Mouse (Mus musculus) forebrain, embryonic 13.5 days (tissue): ENCODE data around the gene Pcp4. TPM values are rescaled to one million over a fixed set of nuclear protein-coding genes. Genes with fewer than 3 reads are reported as not detected.
A peak's percentile ranks its signal among the peaks of the same experiment; 100 is the strongest.

Experiments used
- ATAC-seq: fragments of 200-750 bp; cut with Nextera tagmentation; 2 replicates; pipeline ENCODE4 v1.8.0; 2017
- H3K27ac ChIP-seq: fragments of 300-500 bp; sonication (generic); 2 replicates; pipeline ENCODE4 v1.5.1; 2015; ENCODE audit warnings: inconsistent platforms, mild to moderate bottlenecking, moderate library complexity
- H3K27me3 ChIP-seq: fragments of 300-500 bp; sonication (generic); 2 replicates; pipeline ENCODE4 v1.6.1; 2015; ENCODE audit warnings: mild to moderate bottlenecking, inconsistent platforms
- H3K36me3 ChIP-seq: fragments of 300-500 bp; sonication (generic); 2 replicates; pipeline ENCODE4 v1.6.1; 2015; ENCODE audit warnings: mild to moderate bottlenecking, inconsistent platforms; ENCODE audit not compliant: poor library complexity, severe bottlenecking
- H3K4me1 ChIP-seq: fragments of 300-500 bp; sonication (generic); 2 replicates; pipeline ENCODE4 v1.6.1; 2015; ENCODE audit warnings: inconsistent platforms
- H3K4me2 ChIP-seq: fragments of 300-500 bp; sonication (generic); 2 replicates; pipeline ENCODE4 v1.6.1; 2015; ENCODE audit warnings: inconsistent platforms, mild to moderate bottlenecking, moderate library complexity
- H3K4me3 ChIP-seq: fragments of 300-500 bp; sonication (generic); 2 replicates; pipeline ENCODE4 v1.5.1; 2015; ENCODE audit warnings: mild to moderate bottlenecking, inconsistent platforms
- H3K9ac ChIP-seq: fragments of 300-500 bp; sonication (generic); 2 replicates; pipeline ENCODE4 v1.6.1; 2015; ENCODE audit warnings: mild to moderate bottlenecking, inconsistent platforms
- H3K9me3 ChIP-seq: fragments of 300-500 bp; sonication (generic); replicated peaks from 2 replicates; pipeline ENCODE4 v1.6.1; 2016; ENCODE audit warnings: inconsistent platforms
- WGBS: fragments of 180-500 bp; shearing (Covaris S2); methylation state at CpG from one replicate; pipeline ENCODE4 v1.1.7; 2015; 5-methylcytosine and 5-hydroxymethylcytosine counted together
- polyA plus RNA-seq: library from polyadenylated mRNA; unstranded; fragments of >200 nt; fragmentation: Nextera tagmentation; extraction: Ambion mirVana; gene quantifications from 2 replicates; pipeline ENCODE4 v1.2.1, GENCODE M21; 2015

Gene Pcp4
- polyA plus RNA-seq, 1 experiment from 2014 or later, result 86.1 TPM

- no peaks in the 10 kb centered on the region for H3K9me3 ChIP-seq
- H3K4me2 ChIP-seq, result no peak overlapping the region
- no peaks in the 10 kb centered on the region for H3K27me3 ChIP-seq
- ATAC-seq, result no peak
- H3K4me1 ChIP-seq, result peaks cover 8% of the 10 kb centered on the region; the same call in 1 of the 2 replicates
- 90% methylated on average over 5 of the region's 5 CpGs for WGBS
- no peak overlapping the region for H3K4me3 ChIP-seq
- no peak overlapping the region for H3K27ac ChIP-seq
- H3K36me3 ChIP-seq, result no peaks in the 10 kb centered on the region
- no peak overlapping the region for H3K9ac ChIP-seq
Observed at GRCm38 (mm10) chr16:96457612-96458011, 9.8 kb upstream of the Pcp4 start.

GRCm38 (mm10) chr16:96459356-96459755 is 8.1 kb upstream of the Pcp4 start:
- Histone ChIP-seq H3K4me1 (peaks cover 8% of the 10 kb centered on the region; the same call in 1 of the 2 replicates), H3K4me3 (no peak overlapping the region), H3K4me2 (no peak overlapping the region), H3K9me3 (no peaks in the 10 kb centered on the region), H3K9ac (no peak overlapping the region), H3K27ac (no peak overlapping the region), H3K36me3 (no peaks in the 10 kb centered on the region), H3K27me3 (no peaks in the 10 kb centered on the region)
- 91% methylated on average over 2 of the region's 2 CpGs for whole genome bisulfite sequencing
- no peak for ATAC-seq

GRCm38 (mm10) chr16:96460788-96461187 is 6.6 kb upstream of the Pcp4 start:
- Histone ChIP-seq H3K36me3 (no peaks in the 10 kb centered on the region), H3K27me3 (0 out of 2 replicates have a peak, but pooled peaks cover 5% of the 10 kb centered on the region), H3K4me3 (no peak overlapping the region), H3K9ac (no peak overlapping the region), H3K4me1 (peaks cover 8% of the 10 kb centered on the region; the same call in 1 of the 2 replicates), H3K27ac (no peak overlapping the region), H3K4me2 (no peak overlapping the region), H3K9me3 (no peaks in the 10 kb centered on the region)
- 30% methylated on average over 3 of the region's 3 CpGs for WGBS
- ATAC-seq, result no peak

GRCm38 (mm10) chr16:96468011-96468410 is 605 bp downstream of the Pcp4 start:
- H3K27me3 ChIP-seq, result 0 out of 2 replicates have a peak, but pooled peaks cover 5% of the 10 kb centered on the region
- peak overlapping the region; percentile 43 for H3K4me2 ChIP-seq
- H3K9me3 ChIP-seq, result no peaks in the 10 kb centered on the region
- H3K4me1 ChIP-seq, result peaks cover 35% of the 10 kb centered on the region
- ATAC-seq, result no peak
- no peak overlapping the region for H3K9ac ChIP-seq
- peak overlapping the region; percentile 20; the same call in 1 of the 2 replicates for H3K4me3 ChIP-seq
- 56% methylated on average over 4 of the region's 4 CpGs for WGBS
- no peaks in the 10 kb centered on the region for H3K36me3 ChIP-seq
- peak overlapping the region; percentile 48 for H3K27ac ChIP-seq

- 0 out of 2 replicates have a peak overlapping the region, but pooled peaks have one; percentile 43 for H3K4me2 ChIP-seq
- ATAC-seq, result peak; percentile 88
- H3K36me3 ChIP-seq, result no peaks in the 10 kb centered on the region
- 79% methylated on average over 4 of the region's 4 CpGs for WGBS
- no peak overlapping the region for H3K27ac ChIP-seq
- H3K4me3 ChIP-seq, result no peak overlapping the region
- no peak overlapping the region for H3K9ac ChIP-seq
- H3K4me1 ChIP-seq, result peaks cover 35% of the 10 kb centered on the region
- H3K9me3 ChIP-seq, result no peaks in the 10 kb centered on the region
- H3K27me3 ChIP-seq, result 0 out of 2 replicates have a peak, but pooled peaks cover 5% of the 10 kb centered on the region
Observed at GRCm38 (mm10) chr16:96468698-96469097, 1.3 kb downstream of the Pcp4 start.

- H3K4me2 ChIP-seq, result peak overlapping the region; percentile 43; the same call in 1 of the 2 replicates
- ATAC-seq, result no peak
- no peak overlapping the region for H3K27ac ChIP-seq
- no peak overlapping the region for H3K4me3 ChIP-seq
- WGBS, result 54% methylated on average over 4 of the region's 4 CpGs
- peaks cover 35% of the 10 kb centered on the region for H3K4me1 ChIP-seq
- H3K9me3 ChIP-seq, result no peaks in the 10 kb centered on the region
- no peaks in the 10 kb centered on the region for H3K36me3 ChIP-seq
- no peak overlapping the region for H3K9ac ChIP-seq
- H3K27me3 ChIP-seq, result 0 out of 2 replicates have a peak, but pooled peaks cover 5% of the 10 kb centered on the region
Observed at GRCm38 (mm10) chr16:96469640-96470039, 2.2 kb downstream of the Pcp4 start.

- no peaks in the 10 kb centered on the region for H3K27me3 ChIP-seq
- 37% methylated on average over 5 of the region's 5 CpGs for WGBS
- no peak overlapping the region for H3K9ac ChIP-seq
- no peaks in the 10 kb centered on the region for H3K36me3 ChIP-seq
- no peak for ATAC-seq
- no peak overlapping the region for H3K27ac ChIP-seq
- H3K4me2 ChIP-seq, result no peak overlapping the region
- H3K4me3 ChIP-seq, result no peak overlapping the region
- H3K9me3 ChIP-seq, result no peaks in the 10 kb centered on the region
- H3K4me1 ChIP-seq, result peaks cover 35% of the 10 kb centered on the region
Observed at GRCm38 (mm10) chr16:96472361-96472760, 5.0 kb downstream of the Pcp4 start.

- Histone ChIP-seq H3K27me3 (no peaks in the 10 kb centered on the region), H3K9me3 (no peaks in the 10 kb centered on the region), H3K36me3 (no peaks in the 10 kb centered on the region), H3K27ac (no peak overlapping the region; the same call in 1 of the 2 replicates), H3K9ac (no peak overlapping the region), H3K4me3 (no peak overlapping the region), H3K4me2 (no peak overlapping the region), H3K4me1 (peaks cover 31% of the 10 kb centered on the region)
- ATAC-seq, result peak; percentile 40; the same call in 1 of the 2 replicates
- WGBS, result 57% methylated on average over 7 of the region's 7 CpGs
Observed at GRCm38 (mm10) chr16:96472816-96473215, 5.4 kb downstream of the Pcp4 start.

- Histone ChIP-seq H3K9ac (no peak overlapping the region), H3K27me3 (no peaks in the 10 kb centered on the region), H3K4me1 (peaks cover 18% of the 10 kb centered on the region), H3K36me3 (no peaks in the 10 kb centered on the region), H3K4me2 (no peak overlapping the region), H3K9me3 (no peaks in the 10 kb centered on the region), H3K27ac (no peak overlapping the region), H3K4me3 (no peak overlapping the region)
- WGBS, result 63% methylated on average over 3 of the region's 3 CpGs
- ATAC-seq, result no peak
Observed at GRCm38 (mm10) chr16:96474185-96474584, 6.8 kb downstream of the Pcp4 start.

GRCm38 (mm10) chr16:96481791-96482190 is 14.4 kb downstream of the Pcp4 start:
- Histone ChIP-seq H3K27me3 (no peaks in the 10 kb centered on the region), H3K27ac (no peak overlapping the region), H3K9me3 (no peaks in the 10 kb centered on the region), H3K4me2 (no peak overlapping the region), H3K9ac (no peak overlapping the region), H3K4me1 (no peaks in the 10 kb centered on the region), H3K4me3 (no peak overlapping the region), H3K36me3 (no peaks in the 10 kb centered on the region)
- 94% methylated on average over 4 of the region's 4 CpGs for WGBS
- no peak for ATAC-seq

- H3K36me3 ChIP-seq, result no peaks in the 10 kb centered on the region
- 67% methylated on average over 11 of the region's 11 CpGs for WGBS
- no peak overlapping the region for H3K4me2 ChIP-seq
- no peak; the same call in 1 of the 2 replicates for ATAC-seq
- H3K9me3 ChIP-seq, result no peaks in the 10 kb centered on the region
- no peak overlapping the region for H3K27ac ChIP-seq
- no peak overlapping the region for H3K9ac ChIP-seq
- H3K4me3 ChIP-seq, result no peak overlapping the region
- H3K4me1 ChIP-seq, result no peaks in the 10 kb centered on the region
- H3K27me3 ChIP-seq, result no peaks in the 10 kb centered on the region
Observed at GRCm38 (mm10) chr16:96487007-96487684, 19.7 kb downstream of the Pcp4 start.

- 77% methylated on average over 5 of the region's 5 CpGs for WGBS
- Histone ChIP-seq H3K9ac (no peak overlapping the region), H3K4me2 (no peak overlapping the region), H3K27me3 (no peaks in the 10 kb centered on the region), H3K36me3 (no peaks in the 10 kb centered on the region), H3K27ac (no peak overlapping the region), H3K9me3 (no peaks in the 10 kb centered on the region), H3K4me1 (no peaks in the 10 kb centered on the region), H3K4me3 (no peak overlapping the region)
- ATAC-seq, result no peak
Observed at GRCm38 (mm10) chr16:96488038-96488437, 20.6 kb downstream of the Pcp4 start.
